Mouse (Mus musculus) stomach, embryonic 16.5 days (tissue): ENCODE results near the gene Lmod3. TPM values are rescaled to one million over a fixed set of nuclear protein-coding genes. Genes with fewer than 3 reads are reported as not detected.
"Not testable (repeated sequence)": the region's sequence is repeated elsewhere in the genome, so short reads cannot be mapped to it uniquely, and the experiment has no call there.

Experiments used
- ATAC-seq: fragments of 200-750 bp; cut with Nextera tagmentation; 2 replicates; pipeline ENCODE4 v1.8.0; 2017; ENCODE audit warnings: moderate number of reproducible peaks, moderate TSS enrichment; ENCODE audit not compliant: insufficient read depth, low FRiP score
- H3K27ac ChIP-seq: fragments of 300-500 bp; sonication (generic); 2 replicates; pipeline ENCODE4 v1.5.1; 2014; ENCODE audit warnings: low read length
- H3K27me3 ChIP-seq: fragments of 300-500 bp; sonication (generic); 2 replicates; pipeline ENCODE4 v1.6.1; 2014; ENCODE audit warnings: low read length, control low read depth, mixed read lengths; ENCODE audit not compliant: control insufficient read depth, insufficient read depth
- H3K36me3 ChIP-seq: fragments of 300-500 bp; sonication (generic); 2 replicates; pipeline ENCODE4 v1.6.1; 2014; ENCODE audit warnings: low read length; ENCODE audit not compliant: control insufficient read depth, insufficient read depth
- H3K4me1 ChIP-seq: fragments of 300-500 bp; sonication (generic); 2 replicates; pipeline ENCODE4 v1.6.1; 2014; ENCODE audit warnings: low read length, control low read depth, mixed read lengths; ENCODE audit not compliant: control insufficient read depth, insufficient read depth
- H3K4me2 ChIP-seq: fragments of 300-500 bp; sonication (generic); 2 replicates; pipeline ENCODE4 v1.6.1; 2014; ENCODE audit warnings: low read depth, low read length, mixed read lengths
- H3K4me3 ChIP-seq: fragments of 300-500 bp; sonication (generic); replicated peaks from 2 replicates; pipeline ENCODE4 v1.5.1; 2014; ENCODE audit warnings: mild to moderate bottlenecking, low read length
- H3K9ac ChIP-seq: fragments of 300-500 bp; sonication (generic); 2 replicates; pipeline ENCODE4 v1.6.1; 2014; ENCODE audit warnings: low read length
- H3K9me3 ChIP-seq: fragments of 300-500 bp; sonication (generic); replicated peaks from 2 replicates; pipeline ENCODE4 v1.6.1; 2016; ENCODE audit warnings: low read length, control low read depth; ENCODE audit not compliant: control insufficient read depth
- WGBS: fragments of 180-500 bp; shearing (Covaris S2); extraction: QIAGEN DNeasy Blood & Tissue Kit; methylation state at CpG from one replicate; pipeline ENCODE4 v1.1.7; 2014; 5-methylcytosine and 5-hydroxymethylcytosine counted together
- polyA plus RNA-seq: library from polyadenylated mRNA; unstranded; fragments of >200 nt; fragmentation: Nextera tagmentation; extraction: Ambion mirVana; gene quantifications from 2 replicates; pipeline ENCODE4 v1.2.1, GENCODE M21; 2015

Lmod3 gene
- polyA plus RNA-seq, 1 experiment from 2014 or later = 4.4 TPM

- H3K9me3 ChIP-seq = no peaks in the 10 kb centered on the region
- no peak overlapping the region for H3K9ac ChIP-seq
- no peaks in the 10 kb centered on the region for H3K4me1 ChIP-seq
- no peak overlapping the region for H3K27ac ChIP-seq
- no peak for ATAC-seq
- no peak overlapping the region for H3K4me3 ChIP-seq
- H3K4me2 ChIP-seq = no peak overlapping the region
- 66% methylated on average over 4 of the region's 4 CpGs for WGBS
- H3K27me3 ChIP-seq = no peaks in the 10 kb centered on the region
- H3K36me3 ChIP-seq = no peaks in the 10 kb centered on the region
Measured at GRCm38 (mm10) chr6:97266661-97267060, 14.1 kb upstream of the Lmod3 start.

DNA sequence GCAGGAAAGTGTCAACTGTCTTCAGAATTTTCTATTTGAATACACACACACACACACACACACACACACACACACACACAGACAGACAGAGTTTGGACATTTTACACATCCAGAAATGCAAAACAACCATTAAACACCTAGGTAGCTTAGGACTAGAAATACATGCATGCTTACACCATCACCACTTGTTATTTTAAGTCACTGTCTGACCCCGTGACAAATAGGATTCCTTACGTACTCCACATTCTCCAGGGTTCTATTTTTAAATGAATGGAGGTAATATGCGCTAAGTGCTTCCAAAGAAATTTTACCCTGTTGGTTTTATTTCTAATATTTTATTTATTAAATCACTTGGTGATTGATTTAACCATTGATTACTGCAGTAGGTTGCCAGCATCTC, 13.1 kb upstream of the Lmod3 start:
- ATAC-seq = no peak
- Histone ChIP-seq H3K4me3 (no peak overlapping the region), H3K4me1 (no peaks in the 10 kb centered on the region), H3K27ac (no peak overlapping the region), H3K36me3 (no peaks in the 10 kb centered on the region), H3K27me3 (no peaks in the 10 kb centered on the region), H3K4me2 (no peak overlapping the region), H3K9ac (no peak overlapping the region), H3K9me3 (no peaks in the 10 kb centered on the region)
- 55% methylated on average over 3 of the region's 3 CpGs for WGBS

GRCm38 (mm10) chr6:97265240-97265639, 12.7 kb upstream of the Lmod3 start:
- Histone ChIP-seq H3K27me3 (no peaks in the 10 kb centered on the region), H3K9ac (no peak overlapping the region), H3K27ac (no peak overlapping the region), H3K4me2 (no peak overlapping the region), H3K9me3 (no peaks in the 10 kb centered on the region), H3K36me3 (no peaks in the 10 kb centered on the region), H3K4me1 (no peaks in the 10 kb centered on the region), H3K4me3 (no peak overlapping the region)
- ATAC-seq = no peak
- WGBS = 62% methylated on average over 8 of the region's 8 CpGs

GRCm38 (mm10) chr6:97263750-97264149, 11.2 kb upstream of the Lmod3 start:
- H3K4me2 ChIP-seq, H3K4me1 ChIP-seq, H3K27me3 ChIP-seq, H3K36me3 ChIP-seq, H3K9me3 ChIP-seq, H3K4me3 ChIP-seq, H3K9ac ChIP-seq, ATAC-seq, H3K27ac ChIP-seq: not testable (repeated sequence)

- Histone ChIP-seq H3K4me2 (no peak overlapping the region), H3K9me3 (no peaks in the 10 kb centered on the region), H3K9ac (no peak overlapping the region), H3K36me3 (no peaks in the 10 kb centered on the region), H3K27me3 (no peaks in the 10 kb centered on the region), H3K4me1 (no peaks in the 10 kb centered on the region), H3K4me3 (no peak overlapping the region), H3K27ac (no peak overlapping the region)
- WGBS = 59% methylated on average over 4 of the region's 4 CpGs
- ATAC-seq = no peak
Measured at GRCm38 (mm10) chr6:97262229-97262628, 9.7 kb upstream of the Lmod3 start.

GRCm38 (mm10) chr6:97259926-97260325, 7.4 kb upstream of the Lmod3 start:
- H3K9ac ChIP-seq, ATAC-seq, H3K27me3 ChIP-seq, H3K4me3 ChIP-seq, H3K36me3 ChIP-seq, H3K27ac ChIP-seq, H3K9me3 ChIP-seq, H3K4me2 ChIP-seq, H3K4me1 ChIP-seq: not testable (repeated sequence)
- WGBS = 79% methylated on average over 2 of the region's 2 CpGs

DNA sequence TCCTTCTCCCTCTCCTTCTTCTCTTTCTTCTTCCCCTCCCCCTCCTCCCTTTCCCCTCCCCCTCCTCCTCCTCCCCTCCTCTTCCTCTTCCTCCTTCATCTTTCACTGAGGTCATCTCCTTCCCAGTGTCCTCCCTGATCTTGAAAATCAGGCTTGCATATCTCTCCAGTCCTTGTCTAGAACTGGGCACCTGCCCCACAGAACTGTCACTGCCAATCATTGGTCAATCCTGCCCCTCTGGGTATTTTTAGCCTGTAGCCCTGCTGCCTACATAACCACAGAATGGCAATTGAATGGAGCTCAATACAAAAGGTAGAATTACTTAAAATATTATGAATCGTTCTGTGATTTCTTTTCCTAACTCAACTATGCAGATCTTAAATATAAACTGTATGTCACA, 5.9 kb upstream of the Lmod3 start:
- Histone ChIP-seq H3K9me3 (no peaks in the 10 kb centered on the region), H3K27ac (no peak overlapping the region), H3K27me3 (no peaks in the 10 kb centered on the region), H3K36me3 (no peaks in the 10 kb centered on the region), H3K4me1 (no peaks in the 10 kb centered on the region), H3K4me3 (no peak overlapping the region), H3K4me2 (no peak overlapping the region), H3K9ac (no peak overlapping the region)
- no peak for ATAC-seq
- WGBS = 70% methylated on average over 1 of the region's 1 CpGs

DNA sequence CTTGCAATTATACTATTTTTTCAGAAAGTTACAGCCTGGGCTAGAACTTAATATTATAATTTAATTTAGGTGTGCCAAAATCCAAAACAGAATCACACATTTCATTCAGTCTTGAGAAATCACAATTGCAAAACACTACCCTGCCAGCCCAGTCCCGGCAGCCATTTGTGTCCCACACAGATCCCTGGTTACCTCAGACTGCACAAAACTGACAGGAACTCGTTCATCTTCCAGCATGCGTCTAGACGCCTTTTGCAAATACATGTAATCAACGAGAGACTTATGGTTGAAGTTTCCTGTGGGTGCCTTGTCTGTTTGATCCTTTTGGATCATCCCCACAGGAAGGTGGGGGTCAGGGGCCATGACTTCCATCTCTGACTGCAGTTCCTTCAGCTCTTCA, 473 bp downstream of the Lmod3 start:
- Histone ChIP-seq H3K9ac (no peak overlapping the region), H3K4me1 (peaks cover 7% of the 10 kb centered on the region), H3K9me3 (no peaks in the 10 kb centered on the region), H3K36me3 (no peaks in the 10 kb centered on the region), H3K4me3 (no peak overlapping the region), H3K27ac (no peak overlapping the region), H3K27me3 (no peaks in the 10 kb centered on the region), H3K4me2 (no peak overlapping the region)
- WGBS = 38% methylated on average over 5 of the region's 5 CpGs
- ATAC-seq = no peak

DNA sequence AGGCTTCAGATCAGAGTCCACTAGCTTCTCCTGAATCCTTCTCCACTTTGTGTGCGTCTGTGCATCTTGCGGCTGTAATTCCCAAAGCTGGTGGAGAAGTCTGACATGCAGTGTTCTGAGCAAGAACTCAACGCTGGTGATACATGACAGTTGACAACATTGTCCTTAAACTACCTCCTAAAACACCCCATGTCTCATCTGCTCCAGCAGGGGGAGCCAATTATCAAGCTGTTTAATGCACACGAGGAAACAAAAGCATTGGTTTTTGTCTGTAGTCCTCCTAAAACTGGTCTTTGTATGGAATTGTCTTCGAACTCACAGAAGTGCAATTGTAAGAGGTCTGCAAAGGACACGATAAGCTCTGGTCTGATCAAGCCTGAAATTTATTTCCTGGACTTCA, 1.6 kb downstream of the Lmod3 start:
- no peak overlapping the region for H3K27ac ChIP-seq
- no peak overlapping the region for H3K4me2 ChIP-seq
- no peaks in the 10 kb centered on the region for H3K27me3 ChIP-seq
- WGBS = 40% methylated on average over 6 of the region's 6 CpGs
- H3K9ac ChIP-seq = no peak overlapping the region
- H3K36me3 ChIP-seq = no peaks in the 10 kb centered on the region
- H3K9me3 ChIP-seq = no peaks in the 10 kb centered on the region
- no peak overlapping the region for H3K4me3 ChIP-seq
- H3K4me1 ChIP-seq = peaks cover 7% of the 10 kb centered on the region
- no peak for ATAC-seq

DNA sequence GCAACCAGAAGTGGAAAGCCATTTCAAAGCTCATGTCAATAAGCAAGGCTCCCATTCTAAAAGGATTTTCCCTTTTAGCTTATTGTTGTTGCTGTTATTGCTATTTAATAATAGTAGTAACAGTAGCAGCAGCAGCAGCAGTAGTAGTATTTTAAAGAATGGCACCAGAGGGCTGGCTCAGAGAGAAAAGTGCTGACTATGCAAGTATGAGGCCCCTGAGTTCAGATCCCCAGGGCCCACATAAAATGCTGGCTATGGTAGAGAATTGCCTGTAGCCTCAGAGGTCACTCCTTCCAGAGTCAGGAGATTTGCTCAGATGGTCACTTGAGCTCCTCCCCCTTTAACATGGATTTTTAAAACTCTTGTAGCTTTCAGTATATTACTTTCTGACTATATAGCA, 7.4 kb downstream of the Lmod3 start:
- Histone ChIP-seq H3K4me2 (no peak overlapping the region), H3K27ac (no peak overlapping the region), H3K4me1 (no peaks in the 10 kb centered on the region), H3K4me3 (no peak overlapping the region), H3K27me3 (no peaks in the 10 kb centered on the region), H3K9ac (no peak overlapping the region), H3K9me3 (no peaks in the 10 kb centered on the region), H3K36me3 (no peaks in the 10 kb centered on the region)
- ATAC-seq = no peak
